Mouse (Mus musculus): Measurements from ENCODE around the gene Mei1.
"Not testable (repeated sequence)": the region's sequence is repeated elsewhere in the genome, so short reads cannot be mapped to it uniquely, and the experiment has no call there.

Gene Mei1

DNA sequence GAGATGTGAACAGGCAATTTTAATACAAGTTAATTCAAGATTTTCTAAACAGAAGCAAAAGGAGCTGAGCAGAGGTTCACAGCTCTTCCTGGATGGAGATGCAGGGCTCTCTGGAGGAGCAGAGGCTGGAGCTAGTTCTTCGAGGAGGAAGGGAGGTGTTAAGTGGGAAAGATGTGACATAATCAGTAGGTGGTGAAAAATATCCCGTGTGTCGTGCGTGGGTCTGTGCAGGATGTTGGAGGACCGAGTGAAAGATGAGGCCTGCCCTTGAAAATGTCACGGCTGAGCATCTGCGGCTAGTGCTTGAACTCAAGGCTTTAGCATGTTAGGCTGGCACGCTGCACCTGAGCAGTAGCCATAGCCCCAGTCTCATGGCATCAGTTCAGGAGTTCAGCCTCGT is 15.8 kb downstream of the Mei1 start:
- DNase-seq (ENCODE audit: low spot score), result peak; percentile 36

DNA sequence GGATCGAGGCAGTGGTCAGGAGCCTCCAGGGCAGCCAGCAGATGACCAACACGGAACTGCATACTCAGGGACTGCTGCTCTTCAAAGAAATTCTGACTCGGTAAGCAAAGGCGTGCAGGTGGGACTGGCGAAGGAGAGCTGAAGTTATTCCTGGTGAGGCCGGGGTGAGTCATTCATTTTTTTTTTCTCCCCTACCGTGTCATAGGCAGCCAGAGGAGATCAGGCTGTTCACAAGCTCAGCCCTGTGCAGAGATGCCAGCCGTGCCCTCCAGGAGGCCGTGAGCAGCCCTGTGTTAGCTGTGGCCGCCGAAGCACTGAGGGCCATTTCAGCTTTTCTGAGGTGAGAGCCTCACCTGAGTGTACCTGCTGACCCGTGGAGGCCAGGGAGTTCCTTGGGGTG is 16.3 kb downstream of the Mei1 start:
- no peak for DNase-seq (ENCODE audit: low spot score)

DNA sequence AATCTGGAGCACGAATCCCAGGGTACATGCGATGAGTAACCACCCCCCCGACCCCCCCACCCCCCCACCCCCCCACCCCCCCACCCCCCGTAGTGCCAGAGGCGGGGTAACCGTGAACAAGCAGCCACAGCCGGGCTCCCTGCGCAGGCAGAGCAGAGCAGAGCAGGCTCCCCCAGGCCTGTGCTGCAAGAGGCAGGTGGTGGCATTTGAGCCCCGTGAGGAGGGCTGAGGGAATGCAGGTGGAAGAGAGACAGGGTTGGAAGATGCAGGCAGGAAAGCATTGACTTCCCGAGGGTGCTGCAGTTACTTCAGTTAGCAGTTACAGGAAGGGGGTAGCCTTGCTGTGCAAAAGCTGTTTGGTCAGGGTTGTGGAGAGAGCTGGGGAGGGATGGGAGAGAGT is 17.5 kb downstream of the Mei1 start:
- peak; percentile 35 for DNase-seq (ENCODE audit: low spot score)

DNA sequence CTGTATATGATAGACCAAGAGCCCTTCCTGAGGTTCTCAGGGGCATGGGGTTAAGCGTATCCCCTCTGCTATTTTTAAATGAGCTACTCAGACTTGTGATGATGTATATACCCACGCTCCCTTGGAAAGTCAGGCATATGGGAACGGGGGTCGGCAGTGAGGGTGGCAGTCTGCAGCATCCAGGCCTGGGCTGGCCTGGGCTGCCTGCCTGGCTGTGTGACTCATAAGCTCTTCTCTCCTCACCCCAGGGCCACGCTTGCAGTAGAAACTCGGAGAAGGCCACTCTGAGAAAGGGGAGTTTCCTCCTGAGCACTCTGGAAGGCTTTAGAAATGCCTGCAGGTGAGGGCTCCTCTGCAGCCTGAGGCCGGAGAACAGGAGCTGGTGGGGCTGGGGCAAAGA is 21.3 kb downstream of the Mei1 start:
- no peak for DNase-seq (ENCODE audit: low spot score)

DNA sequence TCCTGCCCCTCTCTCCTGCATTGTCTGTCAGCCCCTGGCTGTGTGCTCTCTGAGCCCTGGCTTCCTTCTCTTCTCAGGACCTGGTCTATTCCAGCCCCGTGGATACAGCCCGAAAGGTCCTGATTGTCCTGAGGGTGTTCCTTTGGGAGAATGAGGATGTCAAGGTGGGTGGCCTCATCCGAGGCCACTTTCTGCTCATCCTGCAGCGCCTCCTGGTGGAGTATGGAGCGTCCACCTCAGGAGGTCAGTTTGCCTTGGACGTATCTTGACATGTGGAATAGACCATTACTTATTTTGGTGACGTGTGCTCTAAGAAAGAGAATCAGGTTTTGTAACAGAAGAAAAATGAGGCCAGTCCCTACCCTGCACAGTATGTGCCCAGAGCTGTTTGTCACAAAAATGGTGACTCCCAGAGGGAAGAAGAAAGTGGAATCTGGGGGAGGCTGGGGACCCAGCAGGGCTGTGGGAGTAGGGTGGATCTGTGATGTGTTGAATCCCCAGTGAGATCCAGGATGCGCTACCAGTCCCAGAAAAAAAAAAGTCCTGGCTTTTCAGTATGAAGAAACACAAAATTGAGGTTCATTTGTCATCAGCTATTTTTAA is 37.3 kb downstream of the Mei1 start:
- DNase-seq (ENCODE audit: low spot score), result no peak

DNA sequence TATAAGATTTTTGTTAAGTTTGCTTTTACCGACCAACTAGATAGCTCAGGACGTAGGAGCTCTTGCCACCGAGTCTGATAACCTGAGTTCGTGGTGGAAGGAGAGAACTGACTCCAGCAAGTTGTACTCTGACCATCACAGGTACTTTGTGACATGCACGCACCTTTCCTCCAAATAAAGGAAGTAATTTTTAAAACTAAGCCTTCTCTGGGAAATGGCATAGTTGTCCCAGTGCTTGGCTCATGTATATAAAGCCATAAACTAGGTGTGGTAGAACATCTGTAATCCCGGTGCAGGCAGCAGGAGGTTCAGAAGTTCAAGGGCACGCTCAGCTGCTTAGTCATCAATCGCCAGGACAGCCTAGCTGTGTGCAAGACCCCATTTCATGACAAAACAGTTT is 50.7 kb downstream of the Mei1 start:
- no peak for DNase-seq (ENCODE audit: low spot score)

DNA sequence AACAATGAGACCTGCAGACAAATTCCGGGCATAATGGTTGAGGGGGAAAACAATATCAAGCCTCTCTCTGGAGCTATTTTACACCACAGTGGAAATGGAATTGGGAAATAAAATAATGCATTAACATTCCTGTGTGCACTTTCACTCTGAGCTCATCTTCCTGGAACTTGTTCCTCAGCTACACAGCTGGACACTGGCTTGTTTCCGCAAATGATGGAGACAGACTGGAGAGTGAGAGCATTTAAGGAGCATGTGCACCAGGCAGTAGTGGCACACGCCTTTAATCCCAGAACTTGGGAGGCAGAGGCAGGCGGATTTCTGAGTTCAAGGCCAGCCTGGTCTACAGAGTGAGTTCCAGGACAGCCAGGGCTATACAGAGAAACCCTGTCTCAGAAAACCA is 56.9 kb downstream of the Mei1 start:
- DNase-seq (ENCODE audit: low spot score), result not testable (repeated sequence)

DNA sequence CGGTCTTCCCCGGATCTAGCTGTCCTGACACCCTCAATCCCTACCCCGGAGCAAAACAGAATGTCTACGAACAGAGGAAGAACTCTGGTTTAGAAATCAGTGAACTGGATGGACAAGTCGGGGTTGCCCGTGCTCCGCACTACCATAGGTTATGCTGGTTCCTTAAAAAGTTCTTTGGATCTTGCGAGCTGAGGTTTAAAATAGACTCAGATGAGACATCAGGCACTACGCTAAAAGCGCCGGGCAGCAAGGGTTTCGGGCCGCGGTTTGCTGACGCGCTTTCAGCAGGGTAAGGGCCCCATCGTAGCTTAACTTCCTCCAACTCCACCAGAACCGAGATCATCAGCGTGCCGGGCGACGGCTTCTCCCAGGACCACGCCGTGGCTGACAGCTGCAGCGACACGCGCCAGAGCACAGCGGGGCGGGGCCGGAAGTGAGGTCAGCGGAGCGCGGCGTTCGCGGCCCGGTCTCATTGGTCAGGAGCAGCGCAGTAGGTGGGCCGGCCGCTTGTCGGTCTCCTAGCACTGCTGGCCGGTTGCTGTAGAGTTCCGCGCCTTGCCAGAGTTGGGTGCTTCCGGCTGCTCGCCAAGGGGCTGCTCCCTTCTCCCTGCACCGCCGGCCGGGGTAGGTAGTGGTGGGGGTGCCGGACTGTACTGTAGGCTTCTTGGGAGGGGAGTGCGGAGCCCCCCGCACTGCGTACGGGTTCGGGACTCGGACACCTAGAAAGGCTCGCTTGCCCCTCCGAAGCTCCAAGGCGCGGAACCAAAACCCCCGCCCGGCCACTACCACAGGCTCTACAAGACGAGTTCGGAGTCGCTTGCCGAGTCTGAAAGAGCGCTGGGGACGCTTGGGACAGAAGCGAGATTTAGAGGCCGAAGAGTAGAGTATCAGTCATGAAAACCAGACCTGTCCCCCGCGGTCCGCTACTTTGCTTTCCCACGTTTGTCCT is 57.9 kb downstream of the Mei1 start, which contains the start of gene Ccdc134:
Gene Ccdc134 (plus strand): TSS at position 497 of the 949 bp plus-strand sequence.
- peak; percentile 90 for DNase-seq (ENCODE audit: low spot score)

DNA sequence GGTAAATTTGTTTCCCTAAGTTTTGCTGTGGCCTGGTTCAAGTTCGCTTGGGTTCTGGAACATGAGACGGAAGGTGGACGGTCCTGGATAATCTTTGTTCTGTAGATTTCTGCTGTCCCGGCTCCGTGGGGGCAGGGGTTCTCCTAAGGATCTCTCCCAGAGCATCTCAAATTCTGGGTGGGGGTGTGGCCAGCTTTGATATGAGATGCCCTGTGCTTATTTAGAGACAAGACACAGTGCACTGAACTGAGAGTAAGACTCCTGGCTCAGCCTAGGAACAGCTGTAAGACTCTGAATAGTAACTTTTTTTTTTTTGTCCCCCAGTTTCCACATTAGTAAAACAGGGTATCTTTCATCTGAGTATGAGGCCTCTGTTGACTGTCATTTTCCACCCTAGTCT is 58.6 kb downstream of the Mei1 start:
- DNase-seq (ENCODE audit: low spot score), result no peak

DNA sequence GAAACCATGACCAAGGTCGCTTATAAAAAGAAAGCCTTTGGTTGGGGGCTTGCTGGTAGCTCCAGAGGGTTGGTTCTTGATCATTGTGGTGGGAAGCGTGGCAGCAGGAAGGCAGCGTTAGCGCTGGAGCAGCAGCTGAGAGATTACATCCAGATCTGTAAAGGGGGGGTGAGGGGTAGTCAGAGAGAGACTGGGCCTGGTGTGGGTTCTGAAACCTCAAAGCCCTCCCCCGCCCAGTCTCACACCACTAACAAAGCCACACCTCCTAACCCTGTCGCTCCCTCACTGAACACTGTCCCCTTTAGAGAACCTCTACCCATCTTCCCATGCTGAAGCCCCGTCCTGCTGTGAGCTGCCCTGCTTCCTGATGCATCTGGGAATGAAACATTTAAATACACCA is 60.8 kb downstream of the Mei1 start:
- no peak for DNase-seq (ENCODE audit: low spot score)

DNA sequence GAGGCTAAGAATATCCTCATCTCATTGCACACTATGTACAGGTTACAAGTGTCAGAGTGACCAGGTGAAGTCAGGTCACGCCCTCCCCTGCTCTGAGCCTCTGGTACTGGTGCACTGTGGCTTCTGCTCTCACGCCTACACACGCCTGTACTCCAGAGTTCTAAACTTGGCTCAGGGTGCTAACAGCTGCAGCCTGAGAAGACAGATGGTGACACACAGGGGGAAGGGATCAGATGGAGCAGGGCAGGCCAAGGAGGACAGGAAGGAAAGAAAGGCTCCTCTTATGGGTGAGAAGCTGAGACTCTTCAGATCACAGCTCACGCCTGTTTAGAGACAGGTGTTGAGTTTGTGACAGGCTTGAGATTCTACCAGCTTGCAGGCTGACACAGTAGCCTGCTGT is 65.6 kb downstream of the Mei1 start:
- DNase-seq (ENCODE audit: low spot score), result peak; percentile 59

DNA sequence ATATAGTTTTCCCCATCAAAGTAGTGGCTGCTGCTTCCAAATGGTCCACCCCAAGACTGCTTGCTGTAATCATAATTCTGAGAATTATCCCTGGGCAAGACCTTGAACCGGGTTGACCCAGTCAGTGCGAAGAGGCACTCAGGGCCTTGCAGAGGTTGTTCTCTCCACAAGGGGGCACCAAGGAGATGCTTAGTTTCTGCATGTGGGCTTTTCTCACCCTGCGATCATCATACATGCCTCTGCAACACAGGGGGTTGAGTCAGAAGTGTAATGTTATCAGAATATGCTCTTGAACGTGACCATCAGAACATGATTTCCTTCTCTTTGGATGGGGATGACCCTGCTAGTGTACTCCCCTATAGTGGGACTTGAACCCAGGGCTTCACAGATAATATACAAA is 68.8 kb downstream of the Mei1 start:
- peak; percentile 64 for DNase-seq (ENCODE audit: low spot score)

DNA sequence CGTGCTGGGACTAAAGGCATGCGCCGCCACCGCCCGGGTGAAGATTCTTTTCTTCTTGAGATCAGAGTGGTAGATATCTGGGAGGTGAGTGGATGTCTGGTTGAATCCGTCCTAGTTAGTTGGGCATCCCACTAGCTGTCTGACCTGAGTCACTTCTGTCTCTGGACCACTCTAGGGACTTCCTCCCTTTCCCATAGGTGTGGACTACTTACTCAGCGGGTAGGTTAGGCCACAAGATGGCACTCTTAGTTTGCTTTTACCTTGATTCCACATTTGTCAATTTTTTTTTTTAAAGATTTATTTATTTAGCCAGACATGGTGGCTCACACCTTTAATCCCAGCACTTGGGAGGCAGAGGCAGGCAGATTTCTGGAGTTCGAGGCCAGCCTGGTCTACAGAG is 69.4 kb downstream of the Mei1 start:
- no peak for DNase-seq (ENCODE audit: low spot score)

DNA sequence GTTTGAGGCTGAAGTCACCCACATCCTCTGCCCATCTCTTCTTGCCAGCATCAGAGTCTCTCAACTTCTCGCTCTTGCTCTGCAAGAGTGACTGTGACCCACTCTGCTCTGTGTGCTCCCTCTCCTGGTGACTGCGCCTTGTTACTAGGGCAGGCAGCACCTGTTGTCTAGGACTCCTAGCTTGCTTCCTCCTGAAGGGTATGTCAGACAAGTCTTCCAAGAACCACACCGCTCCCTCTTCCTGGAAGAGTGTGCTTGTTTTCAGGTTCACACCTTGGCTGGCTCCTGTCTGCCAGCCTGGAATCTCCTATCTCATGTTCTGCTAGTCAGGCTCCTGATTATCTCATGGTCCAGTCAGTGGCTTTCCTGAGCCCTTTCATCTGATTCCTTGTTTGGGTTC is 70.6 kb downstream of the Mei1 start:
- DNase-seq (ENCODE audit: low spot score), result no peak

DNA sequence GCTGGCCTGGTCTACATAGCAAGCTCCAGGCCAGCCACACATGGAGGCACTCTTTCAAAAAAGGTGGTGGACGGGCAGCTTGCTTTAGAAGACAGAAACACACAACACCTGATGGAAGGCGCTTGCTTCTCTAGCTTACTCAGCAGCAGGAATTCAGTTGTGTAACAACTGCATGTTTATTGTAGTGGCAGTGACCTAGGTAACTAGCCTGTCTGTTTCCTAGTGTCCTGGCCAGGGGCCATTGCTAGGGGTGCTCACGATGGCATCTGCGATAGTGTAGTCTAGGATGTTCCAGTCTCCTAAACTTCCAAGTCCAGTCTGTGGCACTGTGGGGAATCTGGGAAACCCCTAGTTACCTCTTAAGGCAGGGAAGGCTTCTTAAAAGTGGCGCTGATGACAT is 74.4 kb downstream of the Mei1 start:
- no peak for DNase-seq (ENCODE audit: low spot score)

DNA sequence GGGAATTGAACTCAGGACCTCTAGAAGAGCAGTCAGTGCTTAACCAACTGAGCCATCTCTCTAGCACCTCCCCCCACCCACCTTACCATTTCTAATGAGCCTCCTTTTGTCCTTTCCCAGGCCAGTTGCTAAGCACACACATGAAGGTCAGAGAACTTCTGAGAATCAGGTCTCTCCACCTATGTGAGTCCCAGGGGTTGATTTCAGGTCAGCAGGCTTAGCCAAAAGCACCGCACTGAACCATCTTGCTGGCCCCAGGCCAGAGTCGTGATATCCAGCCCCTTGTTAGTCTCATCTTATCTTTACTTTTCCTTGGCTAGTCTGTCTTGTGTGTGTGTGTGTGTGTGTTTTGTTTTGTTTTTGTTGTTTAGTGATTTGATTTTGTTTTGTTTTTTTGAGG is 75.6 kb downstream of the Mei1 start:
- DNase-seq (ENCODE audit: low spot score), result no peak

DNA sequence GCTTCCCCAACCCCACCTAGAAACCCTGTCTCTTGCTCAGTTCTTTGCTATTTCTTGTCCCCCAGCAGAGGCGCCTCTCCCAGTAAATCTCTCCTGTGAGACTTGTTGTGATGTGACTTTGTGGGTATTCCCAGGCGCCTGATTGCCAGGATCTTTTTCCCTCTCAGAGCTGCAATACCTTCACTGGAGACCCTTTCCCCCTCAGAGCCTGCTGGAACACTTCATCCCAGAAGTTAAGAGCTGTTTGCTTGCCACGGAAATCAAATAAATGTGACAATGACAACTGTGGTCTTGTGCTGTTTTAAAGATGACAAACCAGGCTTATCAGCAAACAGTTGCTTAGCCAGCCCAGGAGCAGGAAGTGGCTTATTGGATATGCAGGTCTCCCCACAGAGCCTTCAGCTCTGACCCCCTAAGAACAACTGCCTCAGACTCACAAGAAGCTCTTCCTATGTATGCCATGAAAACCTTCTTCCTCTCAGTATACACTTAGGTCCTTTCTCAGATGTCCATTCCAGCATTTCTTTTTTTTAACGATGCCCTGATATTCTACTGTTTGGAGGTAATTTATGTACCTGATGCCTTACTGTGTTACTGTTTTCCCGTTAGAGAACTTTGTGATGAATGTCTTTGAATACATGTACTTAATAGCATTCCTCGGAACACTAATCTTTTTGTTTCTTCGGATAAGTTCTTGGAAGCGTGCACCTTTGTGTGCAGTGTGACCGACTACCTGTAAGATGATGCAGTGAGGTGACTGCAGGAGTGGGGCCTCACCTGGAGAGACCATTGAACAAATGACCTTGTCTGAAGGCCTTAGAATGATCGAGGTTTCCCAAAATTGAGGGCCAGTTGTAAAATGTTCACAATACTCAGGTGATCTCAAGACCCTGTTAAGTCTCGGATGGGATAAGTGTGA is 76.3 kb downstream of the Mei1 start:
- DNase-seq (ENCODE audit: low spot score), result no peak

DNA sequence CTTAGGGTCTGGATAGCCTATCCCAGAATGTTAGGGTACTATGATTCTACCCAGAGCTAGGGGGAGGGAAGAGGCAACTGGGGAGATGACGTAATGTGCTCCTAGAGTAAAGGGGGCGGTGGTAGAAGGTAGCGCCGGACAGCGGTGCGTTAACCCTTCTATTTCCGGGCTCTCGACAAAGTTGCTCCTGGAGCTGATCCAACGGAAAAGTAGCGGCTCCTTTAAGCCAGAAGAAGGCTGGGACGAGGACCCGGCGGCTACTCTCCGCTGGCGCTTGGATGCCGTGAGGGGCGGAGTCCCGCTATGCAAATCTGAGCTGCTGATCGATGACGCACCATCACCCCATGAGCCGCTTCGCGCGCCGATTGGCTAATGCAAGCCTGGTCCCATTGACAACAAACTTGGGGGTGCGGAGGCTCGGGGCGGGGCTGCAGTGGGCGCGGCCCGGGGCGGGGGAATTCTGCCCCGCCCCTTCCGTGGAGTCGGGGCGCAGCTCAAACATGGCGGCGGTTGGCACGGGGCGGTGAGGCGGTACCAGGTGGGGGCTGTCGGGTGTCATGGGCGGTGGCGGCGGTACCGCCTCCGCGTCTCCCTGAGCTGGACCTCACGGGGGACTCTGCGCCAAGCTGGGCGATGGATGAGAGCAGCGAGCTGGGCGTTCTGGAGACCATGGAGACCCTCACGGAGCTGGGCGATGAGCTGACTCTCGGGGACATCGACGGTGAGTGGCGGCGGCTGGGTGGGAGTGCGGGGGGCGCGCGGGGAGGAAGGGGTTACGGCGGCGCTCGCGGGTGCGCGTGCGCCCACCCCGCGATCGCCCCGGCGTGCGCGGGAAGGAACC is 77.2 kb downstream of the Mei1 start, which contains the start of gene Srebf2:
Gene Srebf2 (plus strand): TSS at position 412 of the 841 bp plus-strand sequence.
- DNase-seq (ENCODE audit: low spot score), result peak; percentile 98

DNA sequence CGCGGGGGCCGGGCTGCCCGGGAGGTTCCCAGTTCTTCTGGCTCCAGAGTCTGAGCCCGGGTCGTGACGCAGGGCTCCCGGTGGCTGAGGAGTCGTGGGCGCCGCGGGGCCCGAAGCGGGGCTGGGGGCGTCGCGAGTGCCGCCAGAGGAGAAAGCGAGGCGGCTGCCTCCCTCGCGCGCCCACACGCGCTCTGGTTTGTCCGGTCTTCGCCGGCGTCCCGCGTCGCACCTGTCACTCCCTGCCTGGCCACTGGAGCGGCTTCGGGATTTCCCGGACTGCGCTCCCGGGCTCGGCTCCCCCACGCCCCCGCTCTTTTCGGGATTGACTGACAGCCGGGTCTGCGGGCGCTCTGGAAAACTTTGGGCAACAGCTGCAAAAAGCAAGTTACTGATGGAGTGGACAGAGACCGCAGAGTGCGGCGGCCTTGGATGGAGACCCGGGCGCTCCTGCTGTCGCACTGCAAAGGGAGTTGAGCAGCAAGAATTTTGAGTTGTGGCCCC is 77.9 kb downstream of the Mei1 start:
- DNase-seq (ENCODE audit: low spot score), result peak; percentile 46

DNA sequence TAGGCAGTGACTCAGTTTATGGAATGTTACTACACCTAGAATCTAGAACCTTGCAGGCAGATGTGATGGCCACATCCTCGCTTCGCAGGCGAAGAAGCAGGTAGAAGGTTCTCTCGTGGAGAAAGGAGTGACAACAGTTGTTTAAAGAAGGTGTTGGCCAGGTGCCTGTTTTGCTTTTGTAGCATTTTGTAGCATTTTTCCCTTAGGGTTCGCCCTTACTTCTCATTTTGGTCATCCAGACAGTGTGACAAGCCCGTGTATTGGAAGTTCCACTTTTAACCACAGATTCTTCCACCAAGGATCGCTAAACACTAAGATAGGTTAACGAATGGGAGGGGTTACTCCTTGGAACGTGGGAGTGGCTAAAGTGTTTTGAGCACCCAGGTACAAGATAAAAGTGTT is 78.7 kb downstream of the Mei1 start:
- DNase-seq (ENCODE audit: low spot score), result no peak

DNA sequence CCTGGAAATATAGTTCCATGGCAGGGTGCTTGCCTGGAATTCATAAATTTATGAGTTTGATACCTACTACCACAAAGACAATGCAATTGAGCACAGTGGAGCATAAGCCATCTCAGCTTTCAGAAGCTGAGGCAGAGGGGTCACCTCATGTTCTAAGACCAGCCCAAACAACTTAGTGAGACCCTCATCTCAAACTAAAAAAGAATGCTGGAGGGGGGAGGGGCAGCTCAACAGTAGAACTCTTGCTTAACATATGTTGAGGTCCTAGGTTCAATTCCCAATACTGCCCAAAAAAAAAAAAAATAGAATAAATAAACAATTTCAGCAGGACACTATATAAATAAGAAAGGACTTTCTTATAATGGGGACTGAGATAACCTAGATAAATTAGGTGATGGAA is 80.2 kb downstream of the Mei1 start:
- no peak for DNase-seq (ENCODE audit: low spot score)
